Mouse (Mus musculus) layer of hippocampus, adult 8-10 months (tissue): ENCODE data around the gene Lmo3. TPM values are rescaled to one million over a fixed set of nuclear protein-coding genes. Genes with fewer than 3 reads are reported as not detected.

Experiments used
- DNase-seq, 2 experiments: peaks; one replicate each; pipeline ENCODE4 v3.0.0; 2022; ENCODE audit warnings: low spot score in 2 of 2
- total RNA-seq, 4 experiments: library from RNA; stranded (reverse); gene quantifications; 2 replicates each; pipeline ENCODE4 v1.2.4; 2022

The Lmo3 gene
- total RNA-seq, 4 experiments from 2014 or later, result 166 to 182 (median 173) TPM

GRCm38 (mm10) chr6:138422671-138423321, 159.0 kb downstream of the Lmo3 start:
- peak; percentile 45 to 64 for DNase-seq

GRCm38 (mm10) chr6:138421931-138422531, 159.7 kb downstream of the Lmo3 start:
- peak; percentile 31 to 38 for DNase-seq

- DNase-seq, result peak in 1 of 2 experiments; percentile 46
These were observed 160.6 kb downstream of the Lmo3 start for GRCm38 (mm10) chr6:138421191-138421613.

GRCm38 (mm10) chr6:138420536-138420891, 161.3 kb downstream of the Lmo3 start:
- peak in 1 of 2 experiments; percentile 25 for DNase-seq

GRCm38 (mm10) chr6:138419871-138420535, 161.8 kb downstream of the Lmo3 start:
- DNase-seq, result no peak

- no peak for DNase-seq
These were observed 169.7 kb downstream of the Lmo3 start for GRCm38 (mm10) chr6:138412075-138412474.

- no peak for DNase-seq
These were observed 179.7 kb downstream of the Lmo3 start for GRCm38 (mm10) chr6:138402031-138402430.

- DNase-seq, result no peak
These were observed 182.9 kb downstream of the Lmo3 start for GRCm38 (mm10) chr6:138398836-138399235.

- DNase-seq, result no peak
These were observed 190.7 kb downstream of the Lmo3 start for GRCm38 (mm10) chr6:138391085-138391484.

GRCm38 (mm10) chr6:138388168-138388936, 193.4 kb downstream of the Lmo3 start:
- DNase-seq, result no peak

- DNase-seq, result no peak
These were observed 198.6 kb downstream of the Lmo3 start for GRCm38 (mm10) chr6:138383208-138383607.

GRCm38 (mm10) chr6:138371176-138371575, 210.6 kb downstream of the Lmo3 start:
- DNase-seq, result no peak

- DNase-seq, result no peak
These were observed 217.7 kb downstream of the Lmo3 start for GRCm38 (mm10) chr6:138364111-138364510.

- DNase-seq, result peak; percentile 12 to 30
These were observed 231.0 kb downstream of the Lmo3 start for GRCm38 (mm10) chr6:138350587-138351345.

GRCm38 (mm10) chr6:138346558-138346957, 235.2 kb downstream of the Lmo3 start:
- DNase-seq, result no peak

GRCm38 (mm10) chr6:138335858-138336257, 245.9 kb downstream of the Lmo3 start:
- peak in 1 of 2 experiments; percentile 28 for DNase-seq

GRCm38 (mm10) chr6:138333991-138334390, 247.8 kb downstream of the Lmo3 start:
- no peak for DNase-seq

- DNase-seq, result no peak
These were observed 255.9 kb downstream of the Lmo3 start for GRCm38 (mm10) chr6:138325744-138326400.

- DNase-seq, result no peak
These were observed 256.6 kb downstream of the Lmo3 start for GRCm38 (mm10) chr6:138325145-138325544.

GRCm38 (mm10) chr6:138323325-138323724, 258.4 kb downstream of the Lmo3 start:
- DNase-seq, result no peak
